Mouse (Mus musculus) lung, postnatal 4 days (tissue): ENCODE measurements at regions not wholly inside any gene's neighbourhood (a gene's known extent, or its start where the extent isn't known, plus 50 kb on each side); places are given as distances from the start of the nearest gene placed in this dataset.
A peak's percentile ranks its signal among the peaks of the same experiment; 100 is the strongest.

Experiments used
- DNase-seq, 2 experiments: peaks; one replicate each; pipeline ENCODE4 v3.0.0; 2021

DNA sequence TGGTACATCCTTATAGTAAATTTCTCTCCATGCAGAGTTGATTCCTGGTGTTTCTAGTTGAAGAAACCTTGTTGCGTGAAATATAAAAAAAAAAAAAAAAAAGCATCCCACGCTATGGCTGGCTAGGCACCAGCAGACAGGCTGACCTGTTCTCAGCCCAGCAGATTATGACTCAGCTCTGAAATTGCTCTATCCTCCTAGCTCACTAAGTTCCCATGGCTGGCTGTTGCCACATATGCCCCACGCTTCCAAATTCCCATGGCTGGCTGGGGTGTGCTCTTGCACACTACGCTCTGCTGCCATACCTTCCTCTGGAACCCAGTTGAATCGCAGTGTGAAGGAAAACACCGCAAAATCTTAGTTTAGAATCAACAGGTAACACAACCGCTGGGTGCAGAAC lies 270.1 kb downstream of the Mid1ip1 start:
- DNase-seq: no peak

DNA sequence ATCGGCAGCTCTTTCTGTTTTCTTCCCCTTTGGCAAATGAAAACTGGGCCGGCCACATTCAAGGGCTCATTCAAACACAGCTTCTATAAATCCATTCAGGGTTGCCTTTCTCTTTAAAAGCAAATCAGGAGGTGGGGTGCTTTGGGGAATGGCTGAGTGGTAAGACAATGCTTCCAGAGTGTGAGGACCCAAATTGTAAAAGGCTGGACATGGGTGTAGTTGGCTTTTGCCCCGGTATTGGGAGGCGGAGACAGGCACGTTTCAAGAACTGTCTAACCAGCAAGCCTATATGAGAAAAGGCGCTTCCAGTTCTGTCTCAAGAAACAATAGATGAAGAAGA lies 277.0 kb downstream of the Mid1ip1 start:
- DNase-seq: no peak

DNA sequence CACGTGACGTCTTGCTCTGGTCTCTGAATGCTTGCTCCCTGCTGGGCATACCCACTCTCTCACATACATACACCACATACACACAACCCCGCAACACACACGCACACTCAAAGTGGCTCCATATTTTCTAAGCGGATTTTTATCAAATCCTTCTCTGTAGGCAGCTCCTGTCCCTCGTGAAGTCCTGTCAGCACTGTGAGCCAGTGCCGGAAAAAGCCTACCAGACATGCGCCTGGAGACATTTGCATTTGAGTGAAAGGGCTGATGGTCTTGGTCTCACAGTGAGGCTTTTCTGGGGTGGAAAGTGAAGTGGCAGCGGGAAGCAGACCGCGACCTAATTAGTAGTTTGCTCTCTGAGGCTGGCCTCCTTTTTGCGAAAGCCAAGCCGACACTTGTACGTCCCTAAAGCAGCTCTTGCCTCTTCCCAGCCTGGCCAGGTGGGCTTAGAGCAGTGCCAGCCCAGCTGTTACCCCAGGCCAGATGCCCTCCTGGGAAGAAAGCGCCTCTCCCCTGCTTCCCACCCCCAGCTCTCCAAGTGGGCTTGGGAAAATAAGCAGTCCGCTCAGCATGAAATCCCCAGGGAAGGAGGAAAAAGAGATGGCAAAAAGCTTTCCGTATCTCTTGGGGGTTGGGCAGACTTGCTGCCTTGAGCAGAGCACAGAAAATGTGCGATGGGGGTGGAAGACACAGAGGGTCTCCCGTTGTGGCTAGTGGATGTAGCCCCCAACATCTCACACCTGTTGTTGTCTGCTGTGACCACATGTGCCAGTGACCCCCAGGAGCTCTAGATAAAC lies 277.6 kb downstream of the Mid1ip1 start:
- peak in 1 of 2 experiments; percentile 17 for DNase-seq

DNA sequence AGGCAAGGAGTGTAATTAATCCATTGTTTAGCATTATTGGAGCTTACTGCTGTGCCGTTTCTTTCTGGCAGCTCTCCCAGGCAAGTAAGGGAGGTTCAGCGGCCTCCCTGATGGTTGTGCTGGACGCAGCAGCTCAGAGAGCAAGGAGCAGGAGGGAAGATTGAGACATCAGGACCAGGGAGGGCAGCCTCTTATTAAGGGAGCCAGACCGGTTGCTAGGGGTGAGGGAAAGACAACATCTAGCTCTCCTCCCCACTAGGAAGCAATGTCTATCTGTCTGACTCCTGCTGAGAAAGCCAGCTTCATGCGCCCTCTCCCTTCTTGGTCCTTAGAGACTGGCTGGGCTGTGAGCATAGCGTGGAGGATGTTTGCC lies 278.2 kb downstream of the Mid1ip1 start:
- DNase-seq: peak in 1 of 2 experiments; percentile 48

DNA sequence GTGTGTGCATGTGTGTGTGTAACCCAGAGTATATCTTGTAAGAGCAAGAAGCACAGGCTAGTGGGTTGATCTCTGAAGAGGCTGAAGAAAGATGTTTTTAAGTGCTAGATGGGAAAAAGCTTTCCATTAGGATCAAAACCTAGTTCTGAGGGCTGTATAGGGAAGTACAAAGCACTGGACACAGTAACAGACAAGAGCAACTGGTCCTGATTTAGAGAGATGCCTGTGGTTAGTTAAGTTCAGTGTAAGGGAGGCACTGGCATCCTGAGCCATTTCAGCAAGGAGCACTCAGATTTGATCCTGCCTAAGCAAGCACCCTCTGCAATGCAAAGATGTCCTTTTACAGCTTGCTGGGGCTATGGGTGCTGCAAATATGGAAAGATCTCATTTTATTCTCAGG lies 280.1 kb downstream of the Mid1ip1 start:
- DNase-seq: no peak

DNA sequence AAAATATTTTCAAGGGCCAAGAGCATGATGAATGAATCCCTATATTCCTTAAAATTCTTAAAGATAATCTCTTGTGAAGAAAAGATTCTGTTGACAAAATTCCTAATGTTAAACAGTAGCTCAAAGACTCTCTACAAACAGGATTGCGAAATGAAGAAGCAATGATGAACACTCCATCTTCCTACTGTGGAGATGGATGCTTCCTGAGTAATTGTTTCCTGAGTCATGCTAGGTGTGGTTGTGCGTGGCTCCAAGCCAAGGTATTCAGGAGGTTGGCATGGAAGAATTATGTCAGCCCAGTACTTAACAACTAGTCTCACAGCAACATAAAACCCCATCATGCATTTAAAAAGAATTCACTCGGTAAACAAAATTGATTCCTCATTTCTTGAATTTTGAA lies 286.4 kb downstream of the Mid1ip1 start:
- no peak for DNase-seq

DNA sequence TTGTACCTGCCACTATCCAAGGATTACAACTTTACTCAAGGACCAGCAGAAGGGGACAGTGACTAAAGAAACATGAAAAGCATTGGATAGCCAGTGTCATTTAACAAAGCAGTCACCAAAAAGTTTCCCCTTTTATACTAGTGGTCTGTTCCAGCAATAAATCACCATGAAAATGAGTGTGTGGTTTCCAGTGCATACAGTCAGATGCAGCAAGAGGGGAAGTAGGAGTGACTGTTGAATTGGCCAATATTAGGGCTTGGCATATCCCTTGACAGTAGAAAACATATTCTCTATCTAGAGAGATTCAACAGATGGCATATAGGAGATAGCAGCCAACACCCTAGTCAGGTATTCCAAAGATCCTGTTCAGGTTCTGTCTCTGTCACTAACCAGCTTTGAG lies 259.8 kb upstream of the H2al1a start:
- DNase-seq: no peak

DNA sequence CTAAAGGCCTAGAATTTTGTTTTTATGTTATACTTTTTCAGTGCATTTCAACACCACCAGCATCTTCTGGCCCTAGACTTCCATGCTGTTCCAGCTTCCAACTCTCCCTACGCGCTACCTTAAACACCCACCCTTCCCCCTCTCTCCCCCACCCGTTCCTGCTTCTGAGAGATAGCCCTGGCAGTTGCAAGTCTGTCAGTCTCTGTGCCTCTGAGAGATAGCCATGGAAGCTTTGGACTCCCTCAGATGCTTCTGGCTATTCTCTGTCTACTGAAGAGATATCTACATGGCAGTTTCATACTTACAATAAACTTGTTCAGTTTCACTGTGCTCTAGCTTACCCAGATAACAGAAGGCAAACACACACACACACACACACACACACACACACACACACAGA lies 252.3 kb upstream of the H2al1a start:
- no peak for DNase-seq

DNA sequence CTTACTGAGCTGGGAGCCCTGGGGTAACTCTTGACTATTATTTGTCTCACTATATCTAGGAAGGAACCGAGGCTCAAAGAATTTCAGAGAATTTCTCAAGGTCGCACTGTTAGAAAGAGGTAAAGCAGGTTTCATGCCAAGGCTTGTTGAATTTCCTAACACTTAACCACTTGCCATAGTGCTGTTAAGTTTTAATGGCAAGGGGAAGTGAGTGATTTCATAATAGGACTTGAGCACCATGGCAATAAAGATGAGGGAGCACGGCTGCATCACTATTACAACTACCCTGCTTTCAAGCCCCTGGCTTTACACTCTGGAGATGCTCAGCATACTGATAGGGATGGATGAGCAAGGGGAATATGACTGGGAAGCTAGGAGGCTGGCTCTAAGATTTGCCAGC lies 216.9 kb upstream of the H2al1a start:
- no peak for DNase-seq

DNA sequence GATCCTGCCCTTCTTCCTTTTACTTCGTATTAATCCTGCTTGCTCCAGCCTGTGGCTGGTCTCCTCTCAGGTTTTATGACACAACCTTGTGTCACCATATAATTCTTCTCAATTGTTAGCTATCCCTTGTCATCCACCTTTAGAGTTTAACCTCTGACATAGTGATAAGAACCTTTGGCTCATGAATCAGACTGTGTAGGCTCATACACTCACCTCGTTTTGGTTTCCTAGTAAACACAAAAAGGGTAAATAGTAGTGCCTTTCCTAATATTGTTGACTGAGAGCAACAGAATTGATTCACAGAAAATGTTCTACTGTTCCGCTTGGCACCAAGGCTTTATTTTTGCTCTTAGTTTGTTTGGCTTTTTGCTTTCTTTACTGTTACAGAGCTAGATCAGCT lies 216.2 kb upstream of the H2al1a start:
- no peak for DNase-seq

DNA sequence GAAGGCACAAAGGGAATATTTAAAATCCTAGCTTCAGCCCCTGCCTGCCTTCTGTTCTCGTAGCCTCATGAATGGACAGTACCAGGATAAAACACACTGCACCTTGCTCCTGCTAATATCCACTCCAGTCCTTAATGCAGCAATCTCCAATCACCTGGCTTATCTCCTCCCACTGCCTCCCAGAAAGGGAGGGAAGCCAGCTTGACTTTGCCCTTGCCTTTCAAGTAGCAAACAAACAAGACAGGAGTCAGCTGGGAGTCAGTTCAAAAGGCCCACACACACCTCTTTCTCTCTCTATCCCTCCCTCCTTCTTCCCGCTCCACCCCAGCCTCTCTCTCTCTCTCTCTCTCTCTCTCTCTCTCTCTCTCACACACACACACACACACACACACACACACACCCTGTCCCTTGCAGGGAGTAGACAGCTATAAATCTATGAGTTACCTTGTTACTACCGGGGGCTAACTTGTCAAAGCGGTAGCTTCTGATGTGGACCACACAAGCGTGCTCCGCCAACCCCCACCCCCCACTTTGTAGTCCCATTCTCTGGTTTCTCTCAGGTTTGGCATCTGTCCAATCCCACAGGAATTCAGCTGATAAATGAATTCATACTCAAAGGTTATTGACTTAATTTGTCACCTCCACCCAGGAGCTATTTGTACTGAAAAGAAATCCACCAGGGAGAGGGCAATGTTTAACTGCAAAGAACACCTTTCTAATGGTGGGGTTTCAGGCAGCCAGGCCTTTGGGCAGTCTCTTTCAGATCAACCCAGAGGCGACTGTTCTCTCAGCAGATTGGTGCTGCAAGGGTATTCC lies 212.6 kb upstream of the H2al1a start:
- peak in 1 of 2 experiments; percentile 29 for DNase-seq

DNA sequence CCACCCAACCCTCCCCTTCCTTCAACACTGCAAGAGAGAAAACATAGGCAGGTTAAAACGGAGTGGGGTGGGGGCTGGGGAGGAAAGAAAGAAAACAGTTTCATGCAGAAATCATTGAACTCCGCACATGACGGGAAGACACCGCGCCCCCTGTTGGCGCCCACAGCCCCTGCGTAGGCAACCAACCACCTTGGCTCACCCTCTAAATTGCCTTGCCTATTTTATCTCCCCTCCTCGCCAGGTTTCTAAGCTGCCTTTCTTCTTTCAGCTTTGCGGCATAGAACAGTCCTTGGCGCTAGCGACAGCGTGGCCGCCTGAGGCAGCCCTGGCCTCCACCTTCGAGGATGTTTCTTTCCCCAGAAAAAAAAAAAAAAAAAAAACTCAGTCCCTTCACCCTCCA lies 211.1 kb upstream of the H2al1a start:
- peak; percentile 29 to 50 for DNase-seq

DNA sequence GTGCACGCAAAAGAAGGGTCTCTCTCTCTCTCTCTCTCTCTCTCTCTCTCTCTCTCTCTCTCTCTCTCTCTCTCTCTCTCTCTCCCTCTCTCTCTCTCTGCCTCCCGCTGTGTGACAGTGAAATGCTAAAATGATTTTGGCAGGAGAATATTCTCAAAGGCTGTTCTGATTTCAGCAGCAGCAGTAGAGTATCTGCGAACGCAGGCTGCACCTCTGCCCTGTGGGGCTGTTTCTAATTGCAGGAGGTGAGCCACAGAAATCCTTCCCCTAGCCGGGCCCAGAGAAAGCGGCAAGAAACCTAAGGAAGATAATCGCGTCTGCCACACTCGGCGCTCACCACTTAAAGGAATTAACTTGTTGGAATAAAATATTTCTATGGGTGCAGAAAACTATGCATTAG lies 210.6 kb upstream of the H2al1a start:
- DNase-seq: no peak

DNA sequence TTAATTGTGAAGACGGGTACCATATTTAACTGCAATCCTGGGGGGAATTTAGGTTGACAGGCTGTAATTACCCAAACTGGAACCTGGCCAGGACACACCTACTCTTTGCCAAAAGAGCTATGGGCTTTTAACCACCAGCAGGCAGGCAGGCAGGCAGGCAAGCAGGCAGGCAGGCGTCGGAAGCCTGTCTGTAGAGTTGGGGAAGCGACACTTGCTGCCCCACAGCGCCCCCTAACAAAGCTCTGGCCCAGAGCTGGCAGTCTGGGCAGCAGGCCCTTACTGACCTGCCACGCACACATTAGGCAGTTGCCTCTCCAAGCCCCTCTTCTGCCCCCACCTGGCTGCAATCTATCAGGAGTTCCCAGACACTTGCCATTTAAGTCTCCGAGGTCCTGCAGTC lies 208.6 kb upstream of the H2al1a start:
- DNase-seq: peak; percentile 63

DNA sequence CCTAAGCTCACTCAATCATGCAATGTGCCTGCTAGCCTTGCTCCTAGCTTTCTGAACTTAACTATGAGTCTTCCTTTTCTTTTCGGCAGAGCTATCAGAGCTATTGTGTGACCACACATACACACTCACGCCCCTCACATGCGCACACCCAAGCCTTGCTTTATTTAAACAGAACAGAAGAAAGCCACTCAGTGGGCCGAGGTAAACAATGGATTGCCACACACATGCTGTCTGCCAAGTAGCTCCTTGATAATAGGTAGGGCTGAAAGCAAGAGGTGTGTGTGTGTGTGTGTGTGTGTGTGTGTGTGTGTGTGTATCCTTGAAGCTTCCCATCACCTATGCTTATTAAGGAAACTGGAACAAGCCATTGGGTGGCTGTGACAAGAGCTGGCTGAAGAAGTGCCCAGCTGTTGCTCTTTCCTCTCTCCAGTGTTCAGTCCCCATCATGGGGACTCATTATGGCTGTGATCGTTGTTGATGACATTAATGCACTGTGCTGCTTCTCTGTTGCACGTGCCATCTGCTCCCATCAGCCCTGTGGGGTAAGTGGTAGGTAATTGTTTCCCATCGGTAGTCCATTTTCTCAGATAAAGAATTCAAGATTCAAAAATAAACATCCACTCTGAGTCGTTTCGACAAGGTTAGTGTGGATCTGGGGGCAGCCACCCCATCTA lies 201.3 kb upstream of the H2al1a start:
- DNase-seq: peak; percentile 20 to 53

DNA sequence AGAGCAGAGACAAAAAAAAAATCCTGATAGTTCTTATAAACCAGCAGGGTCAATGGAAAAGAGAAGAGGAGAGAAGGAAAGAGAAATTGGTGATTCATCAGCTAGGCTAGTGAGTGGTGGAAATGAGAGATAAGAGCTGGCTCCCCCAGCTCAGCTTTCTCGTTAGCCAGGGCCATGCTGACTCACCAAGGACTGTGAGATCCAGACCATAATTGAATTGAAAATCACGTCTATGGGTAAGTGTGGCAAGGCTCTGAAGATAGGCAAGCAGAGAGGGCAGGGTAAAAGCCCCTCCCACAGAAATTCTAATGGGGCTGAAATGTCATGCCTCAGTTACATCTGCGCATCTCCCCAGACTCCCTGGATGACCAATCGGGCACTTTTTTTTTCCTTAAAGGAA lies 200.7 kb upstream of the H2al1a start:
- DNase-seq: no peak

DNA sequence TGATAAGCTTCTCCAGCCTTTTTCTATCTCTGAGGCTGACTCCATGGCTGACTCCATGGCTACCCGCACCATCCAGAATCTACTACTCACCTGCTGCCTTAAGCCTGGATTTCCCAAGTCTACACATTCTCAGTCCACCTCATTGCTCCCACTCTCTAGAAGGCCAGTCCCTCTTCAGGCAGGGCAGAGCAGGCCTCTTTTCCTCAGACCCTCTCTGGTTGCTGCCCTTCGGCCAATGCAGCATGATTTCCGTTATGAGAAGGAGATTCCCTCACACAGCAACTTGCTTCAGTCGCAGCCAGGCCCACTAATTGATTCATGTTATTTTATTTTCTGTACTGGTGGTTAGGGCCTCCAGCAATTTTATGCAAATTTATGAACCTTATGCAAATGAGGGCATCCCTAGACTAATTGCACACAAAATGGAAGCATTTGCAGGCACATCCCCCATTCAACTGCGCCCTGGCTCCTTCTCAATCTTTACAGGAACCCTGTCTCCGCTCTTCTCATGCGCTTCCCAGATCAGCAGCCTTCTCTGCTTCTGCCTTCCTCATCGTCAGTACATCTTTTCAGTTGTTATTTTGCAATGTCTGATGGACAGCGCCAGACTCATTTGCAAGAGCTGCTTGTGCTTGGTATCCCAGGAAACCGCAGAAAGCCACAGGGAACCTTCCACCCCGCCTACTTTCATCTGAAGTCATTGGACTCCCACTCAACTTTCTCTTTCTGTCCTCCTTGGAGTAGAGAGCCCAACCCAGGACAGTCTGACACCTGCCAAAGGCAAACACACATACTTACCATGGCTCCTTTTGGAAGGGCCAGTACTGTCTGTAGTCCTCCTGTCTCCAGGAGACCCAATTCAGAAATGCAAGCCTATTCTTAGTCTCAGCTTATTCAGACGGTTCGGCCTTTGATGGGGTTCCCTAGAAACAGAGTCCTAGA lies 199.6 kb upstream of the H2al1a start:
- DNase-seq: no peak

DNA sequence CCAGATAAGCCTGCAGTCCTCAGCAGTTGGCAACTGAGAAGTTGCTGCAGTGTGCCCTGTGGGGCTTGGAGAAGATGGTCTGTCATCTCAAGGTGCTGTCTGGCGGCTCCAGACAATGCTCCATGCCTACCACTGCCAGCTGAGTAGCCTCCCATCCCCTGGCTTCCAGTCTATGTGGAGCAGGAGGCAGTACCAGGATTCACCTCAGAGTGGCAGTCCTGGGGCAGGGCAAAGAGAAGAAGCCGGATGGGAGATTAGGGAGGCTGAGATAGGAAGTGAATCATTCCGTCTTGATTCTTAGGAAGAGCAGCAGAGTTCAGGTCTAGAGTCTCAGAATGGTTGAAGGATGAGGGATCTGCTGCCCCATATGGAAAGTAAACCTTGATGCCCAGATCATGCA lies 198.1 kb upstream of the H2al1a start:
- peak in 1 of 2 experiments; percentile 44 for DNase-seq

DNA sequence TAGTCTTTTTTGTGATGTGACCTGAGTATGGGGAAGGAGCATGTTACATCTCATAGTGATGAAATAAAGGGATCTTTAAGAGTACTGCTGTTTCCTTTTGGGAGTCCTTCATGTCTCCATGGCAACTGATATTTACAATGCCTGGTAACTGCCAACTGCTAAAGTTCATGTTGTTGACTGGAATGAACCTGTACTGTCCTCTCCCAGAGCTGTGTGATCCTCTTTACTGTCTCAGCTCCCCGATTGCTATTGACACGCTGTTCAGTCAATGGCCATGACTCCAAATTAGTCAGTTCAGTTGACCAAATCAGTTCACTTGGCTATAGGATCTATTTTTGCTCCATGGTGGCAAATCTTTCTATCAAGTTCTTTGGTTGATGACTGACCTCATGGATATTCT lies 167.8 kb upstream of the H2al1a start:
- no peak for DNase-seq

DNA sequence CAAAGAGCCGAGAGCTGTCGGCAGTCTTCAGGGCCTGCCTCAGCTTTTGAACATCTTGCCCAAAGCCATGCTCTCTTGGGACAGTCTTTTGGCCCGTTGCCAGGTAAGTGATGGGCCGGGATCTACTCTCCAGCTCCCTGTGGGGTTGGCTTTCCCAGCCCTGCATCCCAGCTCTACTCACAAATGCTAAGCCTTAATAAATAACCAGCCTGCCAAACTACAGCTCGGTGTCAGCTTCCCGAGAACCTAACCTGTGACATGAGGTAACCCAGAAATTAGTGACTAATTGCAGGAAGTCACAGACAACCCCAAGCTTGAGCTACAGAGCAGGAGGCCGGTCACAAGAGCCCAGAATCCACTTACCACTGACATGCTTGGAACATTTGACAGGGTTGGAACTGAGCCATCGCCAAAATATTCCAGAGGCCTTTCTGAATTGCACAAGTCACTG lies 159.1 kb upstream of the H2al1a start:
- peak; percentile 59 to 64 for DNase-seq

DNA sequence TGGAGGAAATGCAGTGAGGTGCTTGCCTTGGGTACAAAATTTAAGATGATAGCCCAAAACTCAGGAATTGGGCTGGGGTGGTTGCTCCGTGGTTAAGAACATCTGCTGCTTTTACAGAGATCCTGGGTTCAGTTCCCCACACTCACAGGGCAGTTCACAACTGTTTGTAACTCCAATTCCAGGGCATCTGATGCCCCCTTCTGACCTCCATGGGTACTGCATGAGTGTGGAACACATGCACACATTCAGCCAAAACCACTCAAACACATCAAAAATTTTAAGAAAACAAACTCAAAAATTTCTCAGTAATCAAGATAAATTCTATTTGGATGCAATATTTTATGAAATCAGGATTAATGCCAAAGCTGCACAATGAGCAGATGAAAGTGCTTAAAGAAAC lies 157.8 kb upstream of the H2al1a start:
- DNase-seq: no peak

DNA sequence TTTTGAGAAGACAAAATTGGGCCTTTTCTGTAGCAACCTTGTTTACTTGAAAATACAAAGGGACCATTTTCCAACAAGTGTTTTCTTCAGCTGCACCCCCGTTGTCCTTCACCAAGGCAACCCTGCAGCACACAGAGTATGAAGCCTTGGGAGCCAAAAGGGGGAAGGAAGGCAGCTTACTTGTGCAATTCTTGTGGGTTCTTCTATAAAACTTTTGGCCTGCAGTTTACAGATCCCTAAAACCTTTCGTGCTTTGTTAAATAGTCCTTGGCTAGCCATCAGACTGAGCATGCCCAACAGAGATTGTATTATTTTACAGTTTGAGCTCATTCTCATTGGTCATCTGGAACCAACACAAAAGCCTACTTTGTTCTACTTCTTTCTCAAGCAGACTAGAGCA lies 140.6 kb upstream of the H2al1a start:
- no peak for DNase-seq

DNA sequence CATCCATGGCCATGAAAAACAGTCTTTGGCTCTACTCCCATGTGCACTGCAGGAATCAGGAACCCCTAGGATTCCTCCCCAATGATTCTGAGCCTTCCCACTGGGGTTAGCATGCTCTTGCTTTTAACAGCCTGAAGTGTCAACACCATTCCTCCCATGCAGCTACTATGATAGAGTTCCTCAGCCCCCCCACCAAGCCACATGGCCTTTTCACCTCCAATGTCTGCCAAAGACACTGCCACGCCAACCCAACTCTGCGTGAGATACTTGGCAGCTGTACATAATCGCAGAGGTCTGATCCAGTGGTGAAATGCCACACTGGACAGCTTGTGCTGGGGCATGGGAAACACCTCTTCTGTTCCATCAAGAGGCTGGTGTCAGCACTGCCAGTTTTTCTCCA lies 128.6 kb upstream of the H2al1a start:
- no peak for DNase-seq
